Mouse (Mus musculus) stomach, postnatal 0 days (tissue): ENCODE measurements around the gene Ints7.

Experiments
- CTCF ChIP-seq: IDR thresholded peaks from 2 replicates; pipeline ENCODE4 v1.5.1; 2016; ENCODE audit warnings: antibody characterized with exemption, low read depth, mild to moderate bottlenecking, moderate library complexity
- EP300 ChIP-seq: optimal IDR thresholded peaks from 2 replicates; pipeline ENCODE3; 2016; ENCODE audit warnings: antibody characterized with exemption

DNA sequence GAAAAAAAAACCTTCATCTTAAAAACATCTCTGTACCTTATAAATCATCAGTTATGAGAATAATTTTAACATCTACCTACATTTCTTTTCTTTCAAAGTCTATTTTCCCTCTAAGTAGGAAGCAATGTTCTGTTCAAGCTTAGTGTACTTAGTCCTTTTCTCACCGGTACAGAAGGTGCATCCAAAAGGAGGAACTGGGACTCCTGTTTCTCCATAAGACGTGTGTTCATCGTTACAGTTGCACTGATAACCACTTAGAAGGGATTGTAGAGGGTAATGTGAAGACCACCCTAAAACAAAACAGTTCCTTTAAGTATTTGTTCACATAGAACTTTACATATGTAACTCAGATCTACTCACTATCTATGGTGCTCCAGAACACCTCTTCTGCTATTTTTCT is 5.0 kb upstream of the Ints7 start:
- TF ChIP-seq CTCF (no peak), EP300 (no peak)
